14 mouse cellular contexts compared by ENCODE assay signal in the genomic region with DNA sequence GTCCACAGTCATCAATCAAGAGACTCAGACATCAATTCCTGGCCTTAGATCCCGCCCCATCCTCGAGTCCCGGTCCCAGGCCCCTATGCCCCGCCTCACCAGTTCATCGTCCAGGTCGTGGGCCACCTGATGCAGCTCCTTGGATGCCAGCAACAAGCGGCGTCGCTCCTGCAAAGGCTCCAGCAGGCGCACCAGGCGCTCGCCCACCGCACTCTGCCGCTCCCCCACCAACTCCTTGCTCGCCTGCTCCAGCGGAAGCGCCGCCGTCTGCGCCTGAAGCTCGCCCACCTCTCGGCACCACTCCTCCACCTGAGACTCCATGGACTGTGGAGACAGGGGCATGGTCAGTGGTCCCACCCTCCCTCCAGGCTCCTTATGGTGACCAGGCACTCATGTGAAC. TPM values are rescaled to one million over a fixed set of nuclear protein-coding genes. Genes with fewer than 3 reads are reported as not detected.
DNase-seq lines count a peak whose midpoint lies in the region; ATAC-seq and TF ChIP-seq lines count a peak whose summit lies in the region.
"Had no signal": no experiment of that assay in that cellular context is flagged by ENCODE, and none has a peak within 500 bp of the region (broad histone marks: within the 10 kb centered on the region; RNA-seq: fewer than 3 reads in every experiment).

No protein-coding gene starts in this region.

- H3K27ac ChIP-seq in kidney, embryonic 14.5 days (ENCODE audit: low read depth, low read length): no peak overlapping the region
- no peak overlapping the region for H3K27ac ChIP-seq in stomach, embryonic 14.5 days (ENCODE audit: low read length)
- H3K27ac ChIP-seq in stomach, postnatal 0 days (replicated peaks): no peak overlapping the region
- no peak overlapping the region for H3K27ac ChIP-seq in hindbrain, embryonic 15.5 days (replicated peaks)
- H3K27ac ChIP-seq: heart, embryonic 10.5 days; liver, embryonic 13.5 days had no signal

- DNase-seq in kidney, postnatal 10 days: no peak
- DNase-seq in stomach, postnatal 0 days (ENCODE audit: low spot score): no peak
- DNase-seq in telencephalon, adult 2 months (ENCODE audit: low read depth, low spot score): peak; percentile 42
- DNase-seq in urinary bladder, adult 18-20 months (ENCODE audit: low spot score in 2 of 2): no peak
- DNase-seq in spleen, postnatal 14 days (ENCODE audit: low spot score in 2 of 2): no peak
- DNase-seq: cerebellum, adult 18-20 months; kidney, adult 9 months; liver, embryonic 13.5 days had no signal

- peaks cover 1% of the 10 kb centered on the region for H3K9me3 ChIP-seq in kidney, embryonic 14.5 days (ENCODE audit: control insufficient read depth, low read length)
- H3K9me3 ChIP-seq in stomach, embryonic 14.5 days (ENCODE audit: control insufficient read depth, low read depth, low read length): no peaks in the 10 kb centered on the region
- no peaks in the 10 kb centered on the region for H3K9me3 ChIP-seq in stomach, postnatal 0 days (ENCODE audit: control insufficient read depth, low read length)
- no peaks in the 10 kb centered on the region for H3K9me3 ChIP-seq in hindbrain, embryonic 15.5 days
- H3K9me3 ChIP-seq: heart, embryonic 10.5 days; liver, embryonic 13.5 days had no signal

- WGBS in kidney, embryonic 14.5 days: under 1% methylated on average over 21 of the region's 22 CpGs
- WGBS in stomach, embryonic 14.5 days: under 1% methylated on average over 22 of the region's 22 CpGs
- under 1% methylated on average over 21 of the region's 22 CpGs for WGBS in stomach, postnatal 0 days
- 1% methylated on average over 22 of the region's 22 CpGs for WGBS in hindbrain, embryonic 15.5 days

- peak overlapping the region; percentile 22; the same call in 1 of the 2 replicates for H3K4me2 ChIP-seq in kidney, embryonic 14.5 days (replicated peaks; ENCODE audit: low read depth, low read length)
- peak overlapping the region; percentile 10; the same call in 1 of the 2 replicates for H3K4me2 ChIP-seq in stomach, embryonic 14.5 days (replicated peaks; ENCODE audit: low read depth, low read length)
- H3K4me2 ChIP-seq in stomach, postnatal 0 days (replicated peaks; ENCODE audit: low read depth): no peak overlapping the region
- peak overlapping the region; percentile 11; the same call in 1 of the 2 replicates for H3K4me2 ChIP-seq in hindbrain, embryonic 15.5 days
- H3K4me2 ChIP-seq: liver, embryonic 13.5 days had no signal

- no peaks in the 10 kb centered on the region for H3K36me3 ChIP-seq in kidney, embryonic 14.5 days (ENCODE audit: control insufficient read depth, insufficient read depth, low read length)
- H3K36me3 ChIP-seq in stomach, embryonic 14.5 days (ENCODE audit: control insufficient read depth, insufficient read depth, low read length): no peaks in the 10 kb centered on the region
- H3K36me3 ChIP-seq in stomach, postnatal 0 days (ENCODE audit: control insufficient read depth, insufficient read depth, low read length): no peaks in the 10 kb centered on the region
- H3K36me3 ChIP-seq in hindbrain, embryonic 15.5 days: peaks cover 20% of the 10 kb centered on the region
- H3K36me3 ChIP-seq: heart, embryonic 10.5 days; liver, embryonic 13.5 days had no signal

- TF ChIP-seq EP300 in stomach, postnatal 0 days (optimal IDR thresholded peaks at IDR 0.05): no peak

- ATAC-seq in kidney, embryonic 14.5 days (ENCODE audit: low FRiP score, low TSS enrichment): no peak
- ATAC-seq in stomach, embryonic 14.5 days (ENCODE audit: insufficient number of reproducible peaks, insufficient read depth, low FRiP score, low read depth): no peak
- no peak for ATAC-seq in stomach, postnatal 0 days (ENCODE audit: low FRiP score, low TSS enrichment)
- peak; percentile 36; the same call in 1 of the 2 replicates for ATAC-seq in hindbrain, embryonic 15.5 days (ENCODE audit: low FRiP score, low read depth)
- ATAC-seq: activated CD4-positive, CD25-positive, alpha-beta regulatory T cell, adult 4 months had no signal

- H3K4me3 ChIP-seq in kidney, embryonic 14.5 days (ENCODE audit: low read length): peak overlapping the region; percentile 7
- H3K4me3 ChIP-seq in stomach, embryonic 14.5 days (ENCODE audit: low read depth, low read length): no peak overlapping the region
- H3K4me3 ChIP-seq in stomach, postnatal 0 days (ENCODE audit: low read depth, low read length): no peak overlapping the region; the same call in 1 of the 2 replicates
- no peak overlapping the region for H3K4me3 ChIP-seq in hindbrain, embryonic 15.5 days
- H3K4me3 ChIP-seq: heart, embryonic 10.5 days; liver, embryonic 13.5 days had no signal

- H3K4me1 ChIP-seq in kidney, embryonic 14.5 days (ENCODE audit: control insufficient read depth, insufficient read depth, low read length): no peaks in the 10 kb centered on the region
- H3K4me1 ChIP-seq in stomach, embryonic 14.5 days (ENCODE audit: control insufficient read depth, insufficient read depth, low read length): no peaks in the 10 kb centered on the region
- H3K4me1 ChIP-seq in stomach, postnatal 0 days (replicated peaks; ENCODE audit: control insufficient read depth, insufficient read depth): no peaks in the 10 kb centered on the region
- no peaks in the 10 kb centered on the region for H3K4me1 ChIP-seq in hindbrain, embryonic 15.5 days (replicated peaks)
- H3K4me1 ChIP-seq: liver, embryonic 13.5 days had no signal

- H3K9ac ChIP-seq in kidney, embryonic 14.5 days (ENCODE audit: low read depth, low read length): no peak overlapping the region
- H3K9ac ChIP-seq in stomach, embryonic 14.5 days (replicated peaks; ENCODE audit: low read depth, low read length): no peak overlapping the region
- H3K9ac ChIP-seq in stomach, postnatal 0 days (ENCODE audit: low read length): no peak overlapping the region
- no peak overlapping the region for H3K9ac ChIP-seq in hindbrain, embryonic 15.5 days
- H3K9ac ChIP-seq: liver, embryonic 13.5 days had no signal

- TF ChIP-seq CTCF in stomach, postnatal 0 days (IDR thresholded peaks at IDR 0.05; ENCODE audit: low read depth): no peak

- peaks cover 64% of the 10 kb centered on the region for H3K27me3 ChIP-seq in kidney, embryonic 14.5 days (ENCODE audit: control insufficient read depth, insufficient read depth, low read length)
- H3K27me3 ChIP-seq in stomach, embryonic 14.5 days (ENCODE audit: control insufficient read depth, insufficient read depth, low read length): peaks cover 37% of the 10 kb centered on the region
- peaks cover 11% of the 10 kb centered on the region; the same call in 1 of the 2 replicates for H3K27me3 ChIP-seq in stomach, postnatal 0 days (ENCODE audit: control insufficient read depth, insufficient read depth, low read length)
- peaks cover 76% of the 10 kb centered on the region for H3K27me3 ChIP-seq in hindbrain, embryonic 15.5 days

RNA-seq across cellular contexts. Expression of a gene that starts 18.1 kb away (rescaled TPM):
- polyA plus RNA-seq in kidney, embryonic 14.5 days (2014; fragmentation: Nextera tagmentation; extraction: Ambion mirVana): 1.9 TPM in 1 of 2 replicates, not detected in the other
- polyA plus RNA-seq in stomach, embryonic 14.5 days (2014; fragmentation: Nextera tagmentation; extraction: Ambion mirVana): 0.53 and 1.9 TPM in 2 replicates
- 0.28 and 0.57 TPM in 2 replicates for polyA plus RNA-seq in stomach, postnatal 0 days (2015; fragmentation: Nextera tagmentation; extraction: Ambion mirVana)
- polyA plus RNA-seq in hindbrain, embryonic 15.5 days (2015; fragmentation: Nextera tagmentation; extraction: Ambion mirVana): not detected in 2 replicates
- polyA plus RNA-seq: thymus, postnatal 0 days had no signal

RNA-seq across cellular contexts. Expression of a gene that starts 19.5 kb away (rescaled TPM):
- polyA plus RNA-seq in kidney, embryonic 14.5 days (2014; fragmentation: Nextera tagmentation; extraction: Ambion mirVana): 38.4 and 41.0 TPM in 2 replicates
- 41.5 and 41.6 TPM in 2 replicates for polyA plus RNA-seq in stomach, embryonic 14.5 days (2014; fragmentation: Nextera tagmentation; extraction: Ambion mirVana)
- 26.3 and 27.3 TPM in 2 replicates for polyA plus RNA-seq in stomach, postnatal 0 days (2015; fragmentation: Nextera tagmentation; extraction: Ambion mirVana)
- 42.8 and 46.6 TPM in 2 replicates for polyA plus RNA-seq in hindbrain, embryonic 15.5 days (2015; fragmentation: Nextera tagmentation; extraction: Ambion mirVana)

RNA-seq across cellular contexts. Expression of a gene that starts 37.8 kb away (rescaled TPM):
- 23.4 and 26.0 TPM in 2 replicates for polyA plus RNA-seq in kidney, embryonic 14.5 days (2014; fragmentation: Nextera tagmentation; extraction: Ambion mirVana)
- polyA plus RNA-seq in stomach, embryonic 14.5 days (2014; fragmentation: Nextera tagmentation; extraction: Ambion mirVana): 178 and 189 TPM in 2 replicates
- 81.0 and 94.8 TPM in 2 replicates for polyA plus RNA-seq in stomach, postnatal 0 days (2015; fragmentation: Nextera tagmentation; extraction: Ambion mirVana)
- 12.9 and 13.9 TPM in 2 replicates for polyA plus RNA-seq in hindbrain, embryonic 15.5 days (2015; fragmentation: Nextera tagmentation; extraction: Ambion mirVana)
